Mouse (Mus musculus): ENCODE data around the gene Cd47. TPM values are rescaled to one million over a fixed set of nuclear protein-coding genes. Genes with fewer than 3 reads are reported as not detected.

Gene Cd47
- total and polyA plus RNA-seq, 2 experiments from 2014 or later: 38.9 to 235 TPM

DNA sequence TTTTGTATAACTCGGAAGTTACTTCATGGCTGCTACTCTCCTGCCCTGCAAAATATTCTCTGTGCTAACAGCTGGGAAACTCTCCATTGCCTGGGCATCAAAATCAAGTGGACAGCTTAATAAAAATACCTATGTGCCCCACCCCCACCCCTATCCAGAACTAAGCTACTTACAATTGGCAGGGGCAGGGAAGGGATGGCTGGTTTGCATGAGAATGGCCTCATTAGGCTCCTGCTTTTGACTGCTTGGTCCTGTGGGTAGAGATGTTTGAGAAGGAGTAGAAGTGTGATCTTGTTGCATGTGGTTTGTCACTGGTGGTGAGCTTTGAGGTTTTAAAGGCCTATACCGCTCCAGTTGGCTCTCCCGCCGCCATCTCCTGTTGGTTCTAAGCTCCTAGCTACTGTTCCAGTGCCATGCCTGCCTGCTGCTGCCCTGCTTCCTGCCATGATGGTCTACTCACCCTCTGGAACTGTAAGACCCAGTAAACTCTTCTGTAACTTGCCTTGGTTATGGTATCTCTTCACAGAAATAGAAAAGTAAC, 31.8 kb upstream of the Cd47 start:
- Histone ChIP-seq H3K27me3 (ENCODE audit: insufficient read depth, low read length) (no peaks in the 10 kb centered on the region), H3K4me2 (ENCODE audit: low read depth, low read length) (no peak overlapping the region), H3K27ac (no peak overlapping the region), H3K36me3 (ENCODE audit: insufficient read depth, low read length) (peaks cover 6% of the 10 kb centered on the region; the same call in 1 of the 2 replicates), H3K4me3 (ENCODE audit: low read length) (no peak overlapping the region), H3K9ac (replicated peaks; ENCODE audit: low read length) (no peak overlapping the region), H3K4me1 (ENCODE audit: insufficient read depth, low read length) (no peaks in the 10 kb centered on the region), H3K9me3 (ENCODE audit: low read length) (no peaks in the 10 kb centered on the region)
- DNase-seq (ENCODE audit: low spot score) (no peak), ATAC-seq (no peak)
- 92% methylated on average over 4 of the region's 4 CpGs for WGBS
- TF ChIP-seq CTCF (IDR thresholded peaks at IDR 0.05; ENCODE audit: low read depth): no peak

DNA sequence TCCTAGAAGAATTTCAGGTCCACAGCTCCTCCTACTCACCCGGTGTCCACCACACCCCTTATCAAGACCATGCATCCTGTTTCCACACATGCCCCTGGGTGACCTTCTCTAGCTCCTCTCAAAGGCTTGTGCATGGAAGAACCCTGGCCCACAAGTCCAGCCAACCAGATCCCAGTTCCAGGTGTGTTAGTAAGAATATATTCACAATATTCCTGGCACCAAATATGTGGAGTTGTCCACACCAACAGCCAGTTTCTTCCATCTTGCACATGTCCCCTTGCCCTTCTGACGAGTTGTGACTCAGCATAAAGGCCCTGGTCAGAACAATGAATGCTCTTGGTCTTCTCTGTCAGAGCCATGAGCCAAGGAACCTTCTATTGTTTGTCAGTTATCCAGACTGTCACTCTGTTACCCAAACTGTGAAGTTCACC, 30.5 kb upstream of the Cd47 start:
- H3K9ac ChIP-seq (replicated peaks; ENCODE audit: low read length): no peak overlapping the region
- H3K27ac ChIP-seq: no peak overlapping the region
- TF ChIP-seq CTCF (IDR thresholded peaks at IDR 0.05; ENCODE audit: low read depth): no peak
- WGBS: 79% methylated on average over 2 of the region's 2 CpGs
- no peak overlapping the region for H3K4me2 ChIP-seq (ENCODE audit: low read depth, low read length)
- ATAC-seq: no peak
- H3K36me3 ChIP-seq (ENCODE audit: insufficient read depth, low read length): no peaks in the 10 kb centered on the region
- H3K9me3 ChIP-seq (ENCODE audit: low read length): no peaks in the 10 kb centered on the region
- H3K4me3 ChIP-seq (ENCODE audit: low read length): no peak overlapping the region
- H3K4me1 ChIP-seq (ENCODE audit: insufficient read depth, low read length): no peaks in the 10 kb centered on the region
- no peaks in the 10 kb centered on the region for H3K27me3 ChIP-seq (ENCODE audit: insufficient read depth, low read length)
- DNase-seq (ENCODE audit: low spot score): no peak

DNA sequence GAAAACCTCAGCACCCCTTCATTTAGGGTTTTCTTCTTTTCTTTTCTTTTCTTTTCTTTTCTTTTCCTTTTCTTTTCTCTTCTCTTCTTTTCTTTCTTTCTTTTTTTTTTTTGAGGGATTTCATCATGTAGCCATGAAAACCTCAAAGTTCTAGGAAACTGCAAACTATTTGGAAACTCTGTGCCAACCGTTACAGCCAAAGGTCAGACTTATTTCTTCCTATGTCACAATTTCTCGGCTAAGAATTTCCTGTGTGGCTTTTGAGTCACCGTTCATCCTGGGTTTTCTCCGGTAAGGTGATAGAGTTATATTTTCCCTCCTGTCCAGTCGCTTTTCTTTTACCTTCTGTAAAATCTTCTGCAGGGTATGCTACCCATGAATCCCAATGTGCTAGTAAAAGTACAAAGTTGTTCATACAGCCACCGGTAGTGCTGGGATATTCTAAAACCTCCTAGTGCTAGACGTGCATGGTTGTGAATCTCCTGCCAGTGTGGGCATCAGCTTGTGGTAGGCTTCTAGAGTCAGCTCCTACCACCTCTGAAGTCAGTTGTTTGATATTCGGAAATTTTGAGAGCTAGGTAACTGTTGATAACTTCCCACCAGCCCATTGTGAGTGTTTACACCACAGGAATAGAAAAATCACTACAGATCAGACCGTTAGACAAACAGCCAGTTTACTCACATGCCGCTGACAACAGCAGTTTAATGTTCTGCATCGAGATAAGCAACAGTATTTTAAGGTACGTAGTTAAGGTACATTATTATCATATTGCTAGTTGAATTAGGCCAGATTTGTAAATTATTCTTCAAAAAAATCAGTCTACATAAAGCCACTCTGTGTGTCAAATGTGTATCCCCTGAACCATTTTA, 29.8 kb upstream of the Cd47 start:
- Histone ChIP-seq H3K36me3 (ENCODE audit: insufficient read depth, low read length) (no peaks in the 10 kb centered on the region), H3K4me3 (ENCODE audit: low read length) (no peak overlapping the region), H3K9me3 (ENCODE audit: low read length) (no peaks in the 10 kb centered on the region), H3K4me1 (ENCODE audit: insufficient read depth, low read length) (no peaks in the 10 kb centered on the region), H3K27ac (no peak overlapping the region), H3K9ac (replicated peaks; ENCODE audit: low read length) (no peak overlapping the region), H3K4me2 (ENCODE audit: low read depth, low read length) (no peak overlapping the region), H3K27me3 (ENCODE audit: insufficient read depth, low read length) (no peaks in the 10 kb centered on the region)
- ATAC-seq: no peak
- DNase-seq (ENCODE audit: low spot score): no peak
- no peak for TF ChIP-seq CTCF (IDR thresholded peaks at IDR 0.05; ENCODE audit: low read depth)
- WGBS: 89% methylated on average over 12 of the region's 12 CpGs

DNA sequence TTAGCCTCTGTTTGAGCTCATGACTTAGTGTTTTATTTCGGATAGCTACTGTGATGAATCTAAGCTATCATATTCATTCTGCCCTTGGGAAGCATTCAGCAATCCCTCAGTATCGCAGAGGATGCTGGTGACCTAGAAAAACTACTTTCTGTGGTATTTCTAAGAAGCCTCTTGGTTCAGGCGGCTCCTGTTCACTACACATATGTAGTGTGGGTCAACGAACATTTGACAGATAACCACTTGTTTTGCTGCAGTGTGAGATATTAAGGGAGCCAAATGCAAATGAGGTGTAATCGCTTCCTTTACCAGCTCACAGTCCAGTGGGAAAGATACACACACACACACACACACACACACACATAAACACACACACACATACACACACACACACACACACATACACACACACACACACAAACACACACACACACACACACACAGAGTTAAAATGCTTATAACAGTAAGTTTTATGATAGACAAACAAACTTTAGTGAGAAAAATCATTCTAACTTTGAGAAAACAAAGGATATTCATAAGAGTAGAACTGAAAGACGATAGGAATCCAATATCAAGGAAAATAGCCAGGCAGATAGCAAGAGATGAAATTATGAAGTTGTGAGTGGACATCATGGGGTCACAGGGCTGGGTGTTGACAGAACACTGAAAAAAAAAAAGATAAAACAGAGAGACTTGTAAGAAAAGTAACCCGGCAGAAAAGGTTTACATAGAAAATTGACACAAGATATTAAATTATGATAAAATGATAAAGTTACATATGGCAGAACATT, 28.5 kb upstream of the Cd47 start:
- Histone ChIP-seq H3K9ac (replicated peaks; ENCODE audit: low read length) (no peak overlapping the region), H3K4me2 (ENCODE audit: low read depth, low read length) (no peak overlapping the region), H3K9me3 (ENCODE audit: low read length) (no peaks in the 10 kb centered on the region), H3K4me1 (ENCODE audit: insufficient read depth, low read length) (no peaks in the 10 kb centered on the region), H3K4me3 (ENCODE audit: low read length) (no peak overlapping the region), H3K27me3 (ENCODE audit: insufficient read depth, low read length) (no peaks in the 10 kb centered on the region), H3K36me3 (ENCODE audit: insufficient read depth, low read length) (no peaks in the 10 kb centered on the region), H3K27ac (no peak overlapping the region)
- no peak for TF ChIP-seq CTCF (IDR thresholded peaks at IDR 0.05; ENCODE audit: low read depth)
- 74% methylated on average over 7 of the region's 7 CpGs for WGBS
- ATAC-seq: no peak
- no peak for DNase-seq (ENCODE audit: low spot score)

DNA sequence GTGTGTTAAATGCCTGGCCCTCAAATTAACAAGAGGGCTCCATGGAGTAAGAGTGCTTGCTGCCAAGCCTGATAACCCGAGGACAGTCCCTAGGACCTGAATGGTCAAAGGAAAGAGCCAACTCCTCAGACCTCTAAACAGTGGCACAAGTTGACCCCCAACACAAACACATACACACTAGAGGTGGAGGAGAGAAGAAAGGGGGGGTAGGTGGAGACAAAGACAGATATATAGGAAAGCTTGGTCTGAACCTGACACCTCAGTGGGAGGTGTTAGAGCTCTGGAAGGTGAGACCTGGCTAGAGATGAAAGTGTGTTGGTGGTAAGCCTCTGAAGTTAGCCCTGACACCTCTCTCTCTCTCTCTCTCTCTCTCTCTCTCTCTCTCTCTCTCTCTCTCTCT, 27.8 kb upstream of the Cd47 start:
- Histone ChIP-seq H3K27ac (no peak overlapping the region), H3K4me1 (ENCODE audit: insufficient read depth, low read length) (no peaks in the 10 kb centered on the region), H3K9me3 (ENCODE audit: low read length) (no peaks in the 10 kb centered on the region), H3K4me2 (ENCODE audit: low read depth, low read length) (no peak overlapping the region), H3K4me3 (ENCODE audit: low read length) (no peak overlapping the region), H3K27me3 (ENCODE audit: insufficient read depth, low read length) (no peaks in the 10 kb centered on the region), H3K9ac (replicated peaks; ENCODE audit: low read length) (no peak overlapping the region), H3K36me3 (ENCODE audit: insufficient read depth, low read length) (no peaks in the 10 kb centered on the region)
- ATAC-seq: no peak
- 80% methylated on average over 1 of the region's 1 CpGs for WGBS
- no peak for TF ChIP-seq CTCF (IDR thresholded peaks at IDR 0.05; ENCODE audit: low read depth)
- DNase-seq (ENCODE audit: low spot score): no peak

DNA sequence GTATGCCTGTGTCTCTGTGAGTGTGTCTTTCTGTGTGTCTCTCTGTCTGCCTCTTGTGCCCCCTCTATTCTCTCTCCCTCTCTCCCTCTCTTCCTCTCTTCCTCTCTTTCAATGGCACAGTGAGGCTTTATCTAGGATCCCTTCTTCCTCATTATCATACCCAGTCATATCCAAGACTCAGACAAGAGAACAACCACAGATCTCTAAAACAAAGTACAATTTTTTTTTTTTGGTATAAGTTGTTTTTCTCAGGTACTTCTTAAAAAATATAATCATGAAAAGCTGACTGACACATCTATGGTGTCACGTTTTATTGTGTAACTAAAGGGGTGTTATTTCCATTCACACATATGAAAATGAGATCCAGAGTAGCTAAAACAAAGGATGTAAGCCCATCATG, 27.3 kb upstream of the Cd47 start:
- Histone ChIP-seq H3K27me3 (ENCODE audit: insufficient read depth, low read length) (no peaks in the 10 kb centered on the region), H3K9ac (replicated peaks; ENCODE audit: low read length) (no peak overlapping the region), H3K4me1 (ENCODE audit: insufficient read depth, low read length) (no peaks in the 10 kb centered on the region), H3K36me3 (ENCODE audit: insufficient read depth, low read length) (no peaks in the 10 kb centered on the region), H3K4me3 (ENCODE audit: low read length) (no peak overlapping the region), H3K4me2 (ENCODE audit: low read depth, low read length) (no peak overlapping the region), H3K27ac (no peak overlapping the region), H3K9me3 (ENCODE audit: low read length) (no peaks in the 10 kb centered on the region)
- DNase-seq (ENCODE audit: low spot score) (no peak), ATAC-seq (no peak)
- TF ChIP-seq CTCF (IDR thresholded peaks at IDR 0.05; ENCODE audit: low read depth): no peak
- 93% methylated on average over 1 of the region's 1 CpGs for WGBS

All from hindbrain, postnatal 0 days (tissue).